Mouse (Mus musculus): ENCODE data around the gene Raph1. TPM values are rescaled to one million over a fixed set of nuclear protein-coding genes. Genes with fewer than 3 reads are reported as not detected.

Raph1 gene
- total and polyA plus RNA-seq, 3 experiments = 17.1 to 152 (median 111) TPM

- Histone ChIP-seq H3K4me3 (no peak overlapping the region), H3K4me1 (ENCODE audit: control insufficient read depth, insufficient read depth, low read length) (peaks cover 1% of the 10 kb centered on the region; the same call in 1 of the 2 replicates), H3K36me3 (ENCODE audit: control insufficient read depth, insufficient read depth, low read length) (no peaks in the 10 kb centered on the region), H3K9ac (ENCODE audit: low read depth, low read length) (no peak overlapping the region), H3K27ac (no peak overlapping the region), H3K79me2 (replicated peaks; ENCODE audit: control insufficient read depth, insufficient read depth, low read length) (peaks cover 2% of the 10 kb centered on the region; the same call in 1 of the 2 replicates), H3K27me3 (ENCODE audit: control insufficient read depth, insufficient read depth, low read length) (no peaks in the 10 kb centered on the region)
- intact Hi-C loops (cut with DNase I) = no loop called here
- 58% methylated on average over 1 of the region's 1 CpGs for WGBS
- DNase-seq = no peak
- TF ChIP-seq EP300 (IDR thresholded peaks at IDR 0.05; ENCODE audit: insufficient read depth, low read depth, low read length) (no peak), POLR2A (IDR thresholded peaks at IDR 0.05; ENCODE audit: insufficient read depth, low read depth, low read length) (no peak), CTCF (IDR thresholded peaks at IDR 0.05) (no peak)
Observed at GRCm38 (mm10) chr1:60432497-60432896, 134.4 kb downstream of the Raph1 start.

Small RNA genes lying within 50 kb of the gene (microRNA-seq; reads per million reads assigned to microRNA genes)
- 0 reads per million in 2 experiments for gene Gm23762

Other genes starting within 250 kb of the Raph1 start
- 1 to 10 TPM; 8.8 to 8.9 TPM for gene Cyp20a1, start 223.8 kb downstream of the Raph1 start, total RNA-seq (2021)
- 4.5 and 7.2 TPM in 2 replicates for gene Cyp20a1, start 223.8 kb downstream of the Raph1 start, polyA plus RNA-seq (2012; rRNA removed)
- 10 to 100 TPM; 16.7 to 18.2 TPM for gene Abi2, start 157.5 kb downstream of the Raph1 start, total RNA-seq (2021)
- 7.0 and 9.9 TPM in 2 replicates for gene Abi2, start 157.5 kb downstream of the Raph1 start, polyA plus RNA-seq (2012; rRNA removed)
- 10 to 100 TPM; 11.8 to 15.6 TPM for gene Cd28, start 149.7 kb upstream of the Raph1 start, total RNA-seq (2021)
- 1.2 and 2.4 TPM in 2 replicates for gene Cd28, start 149.7 kb upstream of the Raph1 start, polyA plus RNA-seq (2012; rRNA removed)